Mouse (Mus musculus) erythroblast, embryonic 14.5 days (primary cell): ENCODE results near the gene Pik3r2.

Source experiments
- GATA1 ChIP-seq: IDR thresholded peaks from 2 replicates; pipeline ENCODE4 v1.6.1; 2012; ENCODE audit warnings: low read length, inconsistent platforms, mixed read lengths
- TAL1 ChIP-seq: IDR thresholded peaks from 3 replicates; pipeline ENCODE4 v1.6.1; 2012; ENCODE audit warnings: low read length, inconsistent platforms, mixed read lengths

DNA sequence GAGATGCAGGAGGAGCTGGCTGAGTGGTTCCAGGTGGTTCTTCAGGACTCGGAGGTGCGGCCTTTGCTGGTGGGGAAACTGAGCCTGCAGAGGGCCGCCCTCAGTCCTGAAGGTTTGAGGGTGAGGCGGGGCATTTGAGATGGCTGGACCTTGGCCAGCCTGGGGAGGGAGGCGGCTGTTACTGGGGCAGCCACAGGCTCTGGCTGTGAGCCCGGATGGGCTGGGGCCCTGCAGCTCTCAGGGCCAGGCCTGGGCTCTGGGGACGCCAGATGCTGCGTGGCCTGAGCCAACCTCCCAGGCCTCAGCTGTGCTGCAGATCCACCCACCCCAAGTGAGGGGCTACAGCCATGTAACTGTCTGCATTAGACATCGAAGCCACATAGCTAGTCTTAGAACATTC, 2.7 kb downstream of the Pik3r2 start:
- TF ChIP-seq GATA1: no peak
- no peak for TF ChIP-seq TAL1
